Mouse (Mus musculus): Measurements from ENCODE around the gene Atf6.

DNA sequence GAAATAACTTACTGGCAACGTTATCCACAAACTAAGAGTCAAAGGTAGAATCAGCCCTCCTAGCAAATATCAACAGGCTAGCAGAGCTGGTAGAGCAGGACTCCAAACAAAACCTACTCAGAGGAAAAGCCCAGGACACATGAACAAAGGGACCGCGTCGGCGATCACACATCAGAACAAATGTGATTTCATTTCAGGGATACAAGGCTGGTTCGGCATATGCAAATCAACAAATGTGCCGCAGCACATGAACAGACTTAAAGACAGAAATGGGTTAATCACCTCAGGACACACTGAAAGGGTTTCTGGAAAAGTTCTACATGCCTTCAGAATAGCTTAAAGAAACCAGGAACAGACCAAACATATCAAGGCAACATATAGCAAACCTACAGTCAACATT is 155.8 kb downstream of the Atf6 start:
- no peak for TF ChIP-seq CTCF (IDR thresholded peaks at IDR 0.05; ENCODE audit: low read depth)
- TF ChIP-seq EP300 (optimal IDR thresholded peaks at IDR 0.05): no peak

Data from stomach, postnatal 0 days (tissue).